Mouse (Mus musculus) cerebellum, adult 2 months (tissue): ENCODE measurements around the gene F12.

Experiments used
- CTCF ChIP-seq: fragments of 200-500 bp; IDR thresholded peaks from 2 replicates; pipeline ENCODE4 v1.5.1; 2011; ENCODE audit warnings: low read depth, mild to moderate bottlenecking, control low read depth, low read length, moderate library complexity, borderline replicate concordance; ENCODE audit not compliant: insufficient read depth
- POLR2A ChIP-seq: fragments of 200-500 bp; IDR thresholded peaks from 2 replicates; pipeline ENCODE4 v1.6.1; 2011; ENCODE audit warnings: low read length, control low read depth, borderline replicate concordance; ENCODE audit not compliant: insufficient read depth

DNA sequence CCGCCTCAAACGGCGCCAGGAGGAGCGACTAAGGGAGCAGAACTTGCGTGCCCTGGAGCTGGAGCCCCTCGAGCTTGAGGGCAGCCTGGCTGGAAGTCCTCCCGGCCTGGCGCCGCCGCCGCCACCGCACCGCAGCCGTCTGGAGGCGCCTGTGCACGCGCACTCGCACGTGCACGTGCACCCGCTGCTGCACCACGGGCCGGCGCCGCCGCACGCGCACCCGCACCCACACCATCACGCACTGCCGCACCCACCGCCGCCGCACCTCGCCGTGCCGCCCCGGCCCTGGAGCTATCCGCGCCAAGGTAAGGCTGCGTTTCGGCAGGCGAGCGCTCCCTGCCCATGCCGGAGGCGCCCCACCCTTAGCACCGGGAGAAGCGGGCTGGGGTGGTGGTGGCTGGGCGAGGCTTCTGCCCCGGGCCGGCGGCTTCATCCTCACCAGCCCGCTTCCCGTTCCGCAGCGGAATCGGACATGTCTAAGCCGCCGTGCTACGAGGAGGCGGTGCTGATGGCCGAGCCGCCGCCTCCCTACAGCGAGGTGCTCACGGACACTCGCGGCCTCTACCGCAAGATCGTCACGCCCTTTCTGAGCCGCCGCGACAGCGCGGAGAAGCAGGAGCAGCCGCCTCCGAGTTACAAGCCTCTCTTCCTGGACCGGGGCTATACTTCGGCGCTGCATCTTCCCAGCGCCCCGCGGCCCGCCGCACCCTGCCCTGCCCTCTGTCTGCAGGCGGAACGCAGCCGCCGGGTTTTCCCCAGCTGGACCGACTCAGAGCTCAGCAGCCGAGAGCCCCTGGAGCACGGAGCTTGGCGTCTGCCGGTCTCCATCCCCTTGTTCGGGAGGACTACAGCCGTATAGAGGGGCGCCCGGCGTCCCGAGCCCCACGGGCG is 45.8 kb upstream of the F12 start:
- no peak for TF ChIP-seq CTCF
- no peak for TF ChIP-seq POLR2A
